8 mouse cellular contexts compared by ENCODE assay signal in genomic region chr7:128531929-128532328, GRCm38 (mm10). TPM values are rescaled to one million over a fixed set of nuclear protein-coding genes. Genes with fewer than 3 reads are reported as not detected.
DNase-seq lines count a peak whose midpoint lies in the region; ATAC-seq and TF ChIP-seq lines count a peak whose summit lies in the region.

No protein-coding gene starts in this region.

- peaks cover 32% of the 10 kb centered on the region for H3K4me1 ChIP-seq in midbrain, postnatal 0 days (ENCODE audit: insufficient read depth, low read length)

- H3K4me3 ChIP-seq in midbrain, postnatal 0 days (ENCODE audit: low read depth, low read length) = no peak overlapping the region

- DNase-seq in frontal cortex, postnatal 25 days (ENCODE audit: low spot score in 2 of 2) = no peak
- peak; percentile 84 for DNase-seq in urinary bladder, postnatal 14 days (ENCODE audit: low spot score)
- no peak for DNase-seq in urinary bladder, adult 2 months (ENCODE audit: low spot score)
- DNase-seq in gastrocnemius, postnatal 25 days = peak; percentile 65
- DNase-seq in kidney, postnatal 14 days = peak; percentile 65
- DNase-seq in midbrain, postnatal 0 days (ENCODE audit: low spot score) = peak; percentile 49
- no peak for DNase-seq in neural tube, embryonic 10.5 days (ENCODE audit: extremely low spot score, low spot score)

- WGBS in midbrain, postnatal 0 days = 68% methylated on average over 6 of the region's 6 CpGs

- no peaks in the 10 kb centered on the region for H3K27me3 ChIP-seq in midbrain, postnatal 0 days (ENCODE audit: insufficient read depth, low read length)

- H3K9ac ChIP-seq in midbrain, postnatal 0 days (replicated peaks; ENCODE audit: low read length, poor library complexity, severe bottlenecking) = no peak overlapping the region

- no peak for TF ChIP-seq CTCF in midbrain, postnatal 0 days (IDR thresholded peaks at IDR 0.05)

- peak; percentile 53; the same call in 1 of the 2 replicates for ATAC-seq in frontal cortex, adult (ENCODE audit: low TSS enrichment)
- ATAC-seq in midbrain, postnatal 0 days (ENCODE audit: low FRiP score) = no peak

- no peak overlapping the region for H3K27ac ChIP-seq in midbrain, postnatal 0 days (ENCODE audit: low read depth, low read length)

- no peak overlapping the region for H3K4me2 ChIP-seq in midbrain, postnatal 0 days (ENCODE audit: low read depth, low read length, poor library complexity, severe bottlenecking)

- H3K36me3 ChIP-seq in midbrain, postnatal 0 days (ENCODE audit: insufficient read depth, low read length) = no peaks in the 10 kb centered on the region

- H3K9me3 ChIP-seq in midbrain, postnatal 0 days (ENCODE audit: low read length) = no peaks in the 10 kb centered on the region

RNA-seq across cellular contexts. Expression of gene Bag3, which starts 8.5 kb away (rescaled TPM):
- polyA plus RNA-seq in urinary bladder, adult 2 months (2012; rRNA removed) = 30.4 and 54.6 TPM in 2 replicates
- 100 to 1,000 TPM; 122 to 129 TPM for total RNA-seq in gastrocnemius, postnatal 25 days (2021)
- total RNA-seq in midbrain, postnatal 0 days (2014; rRNA removed) = 4.2 and 4.9 TPM in 2 replicates
- polyA plus RNA-seq in midbrain, postnatal 0 days (2015; fragmentation: Nextera tagmentation; extraction: Ambion mirVana) = 3.7 and 4.0 TPM in 2 replicates

Comparison
In these comparisons a context has a peak if more than half of its experiments do, and no peak if none do; other contexts are left out.
1. DNase-seq: peak in urinary bladder, postnatal 14 days (single experiment), gastrocnemius, postnatal 25 days (single experiment), kidney, postnatal 14 days (single experiment) and midbrain, postnatal 0 days (single experiment); none in frontal cortex, postnatal 25 days (0 of 2), urinary bladder, adult 2 months (single experiment) and neural tube, embryonic 10.5 days (single experiment).
2. RNA of gene Bag3, which starts 8.5 kb away (total RNA-seq): 122 to 129 TPM in gastrocnemius, postnatal 25 days; 4.2 to 4.9 TPM in midbrain, postnatal 0 days; every median in the first group is over 10 times any median in the second.